Mouse (Mus musculus) hindlimb bud, embryonic 11.5 days (tissue): Measurements from ENCODE around the gene Fgf11.
A peak's percentile ranks its signal among the peaks of the same experiment; 100 is the strongest.

Source experiments
- DNase-seq: peaks from one replicate; pipeline ENCODE4 v3.0.0-alpha.2; 2012; ENCODE audit warnings: low read depth, low spot score; ENCODE audit errors: extremely low spot score

Fgf11 gene

GRCm38 (mm10) chr11:69801379-69801977 is at the start of gene Fgf11:
Gene Fgf11, minus strand, starts transcription at chr11:69801857.
- no peak for DNase-seq

GRCm38 (mm10) chr11:69850754-69851153 is 49.1 kb upstream of the Fgf11 start:
- DNase-seq: no peak

GRCm38 (mm10) chr11:69849884-69850283 is 48.2 kb upstream of the Fgf11 start:
- DNase-seq: no peak

GRCm38 (mm10) chr11:69849128-69849527 is 47.5 kb upstream of the Fgf11 start:
- no peak for DNase-seq

GRCm38 (mm10) chr11:69848021-69848420 is 46.4 kb upstream of the Fgf11 start:
- no peak for DNase-seq

GRCm38 (mm10) chr11:69846738-69847688 is 45.4 kb upstream of the Fgf11 start:
- no peak for DNase-seq

GRCm38 (mm10) chr11:69846198-69846680 is 44.6 kb upstream of the Fgf11 start, which contains the start of gene Plscr3:
Gene Plscr3, plus strand, starts transcription at chr11:69846376.
- DNase-seq: peak; percentile 70

GRCm38 (mm10) chr11:69838714-69839104 is 37.1 kb upstream of the Fgf11 start:
- DNase-seq: no peak

GRCm38 (mm10) chr11:69837952-69838713 is 36.5 kb upstream of the Fgf11 start, which contains the start of gene Tmem256:
Gene Tmem256, plus strand, starts transcription at chr11:69838514.
- DNase-seq: peak; percentile 93

GRCm38 (mm10) chr11:69837604-69837951 is 35.9 kb upstream of the Fgf11 start, which contains the start of gene Nlgn2:
Gene Nlgn2, minus strand, starts transcription at chr11:69837784.
- DNase-seq: no peak

- no peak for DNase-seq
Observed at GRCm38 (mm10) chr11:69836703-69837576, 35.3 kb upstream of the Fgf11 start.

GRCm38 (mm10) chr11:69835966-69836335 is 34.3 kb upstream of the Fgf11 start:
- DNase-seq: no peak

GRCm38 (mm10) chr11:69835326-69835965 is 33.8 kb upstream of the Fgf11 start:
- no peak for DNase-seq

- no peak for DNase-seq
Observed at GRCm38 (mm10) chr11:69834001-69834549, 32.4 kb upstream of the Fgf11 start.

GRCm38 (mm10) chr11:69833554-69833953 is 31.9 kb upstream of the Fgf11 start:
- no peak for DNase-seq

- no peak for DNase-seq
Observed at GRCm38 (mm10) chr11:69828832-69829231, 27.2 kb upstream of the Fgf11 start.

- no peak for DNase-seq
Observed at GRCm38 (mm10) chr11:69823456-69823855, 21.8 kb upstream of the Fgf11 start.

GRCm38 (mm10) chr11:69822080-69822479 is 20.4 kb upstream of the Fgf11 start, which contains the start of gene Spem1:
Gene Spem1, minus strand, starts transcription at chr11:69822180.
- DNase-seq: no peak

- no peak for DNase-seq
Observed at GRCm38 (mm10) chr11:69818871-69819270, 17.2 kb upstream of the Fgf11 start.
